Mouse (Mus musculus) midbrain, embryonic 12.5 days (tissue): Measurements from ENCODE around the gene Rnf224. TPM values are rescaled to one million over a fixed set of nuclear protein-coding genes. Genes with fewer than 3 reads are reported as not detected.

Experiments used
- ATAC-seq: fragments of 200-750 bp; cut with Nextera tagmentation; 2 replicates; pipeline ENCODE4 v1.8.0; 2017; ENCODE audit warnings: low read depth, moderate TSS enrichment, moderate library complexity; ENCODE audit not compliant: low FRiP score
- H3K27ac ChIP-seq: fragments of 300-500 bp; sonication (generic); replicated peaks from 2 replicates; pipeline ENCODE4 v1.5.1; 2016; ENCODE audit warnings: mild to moderate bottlenecking
- H3K27me3 ChIP-seq: fragments of 300-500 bp; sonication (generic); 2 replicates; pipeline ENCODE4 v1.6.1; 2016; ENCODE audit warnings: mild to moderate bottlenecking
- H3K36me3 ChIP-seq: fragments of 300-500 bp; sonication (generic); 2 replicates; pipeline ENCODE4 v1.6.1; 2016
- H3K4me1 ChIP-seq: fragments of 300-500 bp; sonication (generic); 2 replicates; pipeline ENCODE4 v1.6.1; 2016
- H3K4me2 ChIP-seq: fragments of 300-500 bp; sonication (generic); replicated peaks from 2 replicates; pipeline ENCODE4 v1.6.1; 2016; ENCODE audit warnings: mild to moderate bottlenecking, moderate library complexity
- H3K4me3 ChIP-seq: fragments of 300-500 bp; sonication (generic); 2 replicates; pipeline ENCODE4 v1.5.1; 2016; ENCODE audit warnings: mild to moderate bottlenecking
- H3K9ac ChIP-seq: fragments of 300-500 bp; sonication (generic); replicated peaks from 2 replicates; pipeline ENCODE4 v1.6.1; 2016; ENCODE audit warnings: mild to moderate bottlenecking, moderate library complexity
- H3K9me3 ChIP-seq: fragments of 300-500 bp; sonication (generic); 2 replicates; pipeline ENCODE4 v1.6.1; 2016; ENCODE audit warnings: mild to moderate bottlenecking
- WGBS: fragments of 180-500 bp; shearing (Covaris S2); methylation state at CpG from one replicate; pipeline ENCODE4 v1.1.7; 2016; 5-methylcytosine and 5-hydroxymethylcytosine counted together
- polyA plus RNA-seq: library from polyadenylated mRNA; unstranded; fragments of >200 nt; fragmentation: Nextera tagmentation; extraction: Ambion mirVana; gene quantifications from 2 replicates; pipeline ENCODE4 v1.2.1, GENCODE M21; 2016

The Rnf224 gene
- polyA plus RNA-seq, 1 experiment from 2014 or later = not detected

- peak overlapping the region; percentile 81 for H3K9ac ChIP-seq
- no peaks in the 10 kb centered on the region for H3K27me3 ChIP-seq
- H3K36me3 ChIP-seq = peaks cover 12% of the 10 kb centered on the region
- H3K4me1 ChIP-seq = peaks cover 20% of the 10 kb centered on the region
- H3K4me3 ChIP-seq = peak overlapping the region; percentile 72
- WGBS = 2% methylated on average over 52 of the region's 53 CpGs
- H3K9me3 ChIP-seq = no peaks in the 10 kb centered on the region
- peak; percentile 14 for ATAC-seq
- peak overlapping the region; percentile 89 for H3K27ac ChIP-seq
- H3K4me2 ChIP-seq = peak overlapping the region; percentile 96
These were observed 12.7 kb downstream of the Rnf224 start for GRCm38 (mm10) chr2:25223681-25224491.

GRCm38 (mm10) chr2:25221331-25221772 lies 15.2 kb downstream of the Rnf224 start:
- H3K27me3 ChIP-seq = no peaks in the 10 kb centered on the region
- H3K4me1 ChIP-seq = peaks cover 18% of the 10 kb centered on the region
- no peaks in the 10 kb centered on the region for H3K9me3 ChIP-seq
- 75% methylated on average over 5 of the region's 5 CpGs for whole genome bisulfite sequencing
- no peak overlapping the region for H3K4me3 ChIP-seq
- H3K36me3 ChIP-seq = peaks cover 12% of the 10 kb centered on the region
- H3K9ac ChIP-seq = no peak overlapping the region
- H3K4me2 ChIP-seq = no peak overlapping the region
- no peak overlapping the region for H3K27ac ChIP-seq
- no peak for ATAC-seq

GRCm38 (mm10) chr2:25218445-25218844 lies 18.1 kb downstream of the Rnf224 start, which contains the start of gene Fam166a:
Fam166a (plus strand) TSS chr2:25218745.
- Histone ChIP-seq H3K4me2 (no peak within 1 kb of the TSS), H3K27me3 (peaks cover 9% of the 10 kb centered on the region), H3K9ac (0 out of 2 replicates have a peak within 1 kb of the TSS, but pooled peaks have one; percentile 20), H3K27ac (no peak within 1 kb of the TSS), H3K4me1 (peaks cover 6% of the 10 kb centered on the region), H3K9me3 (no peaks in the 10 kb centered on the region), H3K36me3 (peaks cover 12% of the 10 kb centered on the region), H3K4me3 (no peak within 1 kb of the TSS)
- ATAC-seq = no peak

GRCm38 (mm10) chr2:25217666-25218065 lies 18.9 kb downstream of the Rnf224 start:
- Histone ChIP-seq H3K4me1 (no peaks in the 10 kb centered on the region; the same call in 1 of the 2 replicates), H3K4me2 (no peak overlapping the region), H3K27ac (no peak overlapping the region), H3K9ac (no peak overlapping the region), H3K9me3 (no peaks in the 10 kb centered on the region), H3K36me3 (peaks cover 12% of the 10 kb centered on the region), H3K4me3 (no peak overlapping the region), H3K27me3 (peaks cover 15% of the 10 kb centered on the region)
- no peak for ATAC-seq
- WGBS = 64% methylated on average over 2 of the region's 2 CpGs

- no peak within 1 kb of the TSS for H3K9ac ChIP-seq
- no peak for ATAC-seq
- H3K27me3 ChIP-seq = peaks cover 15% of the 10 kb centered on the region
- peaks cover 18% of the 10 kb centered on the region for H3K4me1 ChIP-seq
- no peak within 1 kb of the TSS for H3K27ac ChIP-seq
- no peaks in the 10 kb centered on the region for H3K36me3 ChIP-seq
- no peak within 1 kb of the TSS for H3K4me2 ChIP-seq
- 67% methylated on average over 3 of the region's 3 CpGs for WGBS
- no peak within 1 kb of the TSS for H3K4me3 ChIP-seq
- no peaks in the 10 kb centered on the region for H3K9me3 ChIP-seq
These were observed 22.1 kb downstream of the Rnf224 start, which contains the start of gene Stpg3 for GRCm38 (mm10) chr2:25214444-25214843. Stpg3 (minus strand) TSS chr2:25214637.

GRCm38 (mm10) chr2:25213266-25213865 lies 23.2 kb downstream of the Rnf224 start:
- no peak overlapping the region for H3K9ac ChIP-seq
- H3K9me3 ChIP-seq = no peaks in the 10 kb centered on the region
- H3K4me3 ChIP-seq = no peak overlapping the region
- no peak overlapping the region for H3K27ac ChIP-seq
- H3K4me2 ChIP-seq = no peak overlapping the region
- peaks cover 22% of the 10 kb centered on the region for H3K4me1 ChIP-seq
- 63% methylated on average over 23 of the region's 23 CpGs for WGBS
- H3K27me3 ChIP-seq = peaks cover 15% of the 10 kb centered on the region
- peaks cover under 1% of the 10 kb centered on the region; the same call in 1 of the 2 replicates for H3K36me3 ChIP-seq
- no peak for ATAC-seq

- Histone ChIP-seq H3K4me1 (peaks cover 22% of the 10 kb centered on the region), H3K4me3 (peak within 1 kb of the TSS; percentile 90), H3K9me3 (no peaks in the 10 kb centered on the region), H3K36me3 (peaks cover 22% of the 10 kb centered on the region), H3K27ac (peak within 1 kb of the TSS; percentile 87), H3K4me2 (peak within 1 kb of the TSS; percentile 96), H3K27me3 (peaks cover 13% of the 10 kb centered on the region), H3K9ac (peak within 1 kb of the TSS; percentile 89)
- under 1% methylated on average over 44 of the region's 44 CpGs for WGBS
- ATAC-seq = peak; percentile 94
These were observed 25.4 kb downstream of the Rnf224 start, which contains the start of gene Nelfb for GRCm38 (mm10) chr2:25211121-25211670. Nelfb (minus strand) TSS chr2:25211489.

- Histone ChIP-seq H3K4me1 (peaks cover 22% of the 10 kb centered on the region), H3K4me3 (peak overlapping the region; percentile 90), H3K36me3 (peaks cover 27% of the 10 kb centered on the region), H3K9ac (peak overlapping the region; percentile 89), H3K27ac (peak overlapping the region; percentile 87), H3K27me3 (peaks cover 9% of the 10 kb centered on the region; the same call in 1 of the 2 replicates), H3K4me2 (peak overlapping the region; percentile 96), H3K9me3 (no peaks in the 10 kb centered on the region)
- no peak; the same call in 1 of the 2 replicates for ATAC-seq
- under 1% methylated on average over 24 of the region's 24 CpGs for WGBS
These were observed 25.9 kb downstream of the Rnf224 start for GRCm38 (mm10) chr2:25210686-25211085.

- WGBS = 88% methylated on average over 1 of the region's 1 CpGs
- Histone ChIP-seq H3K9me3 (no peaks in the 10 kb centered on the region), H3K27me3 (no peaks in the 10 kb centered on the region), H3K4me1 (peaks cover 22% of the 10 kb centered on the region), H3K4me3 (no peak overlapping the region), H3K36me3 (peaks cover 58% of the 10 kb centered on the region), H3K9ac (no peak overlapping the region), H3K4me2 (no peak overlapping the region), H3K27ac (no peak overlapping the region)
- ATAC-seq = no peak
These were observed 29.0 kb downstream of the Rnf224 start for GRCm38 (mm10) chr2:25207593-25207992.

GRCm38 (mm10) chr2:25203631-25204214 lies 32.9 kb downstream of the Rnf224 start:
- no peak overlapping the region for H3K9ac ChIP-seq
- WGBS = 66% methylated on average over 4 of the region's 4 CpGs
- no peaks in the 10 kb centered on the region for H3K27me3 ChIP-seq
- H3K9me3 ChIP-seq = no peaks in the 10 kb centered on the region
- no peak; the same call in 1 of the 2 replicates for ATAC-seq
- H3K27ac ChIP-seq = no peak overlapping the region
- H3K36me3 ChIP-seq = peaks cover 90% of the 10 kb centered on the region
- no peaks in the 10 kb centered on the region; the same call in 1 of the 2 replicates for H3K4me1 ChIP-seq
- H3K4me3 ChIP-seq = no peak overlapping the region
- no peak overlapping the region for H3K4me2 ChIP-seq

- WGBS = 94% methylated on average over 2 of the region's 2 CpGs
- Histone ChIP-seq H3K4me2 (no peak overlapping the region), H3K36me3 (peaks cover 62% of the 10 kb centered on the region), H3K27ac (no peak overlapping the region), H3K27me3 (peaks cover 22% of the 10 kb centered on the region), H3K9me3 (no peaks in the 10 kb centered on the region), H3K4me3 (no peak overlapping the region), H3K4me1 (peaks cover 6% of the 10 kb centered on the region; the same call in 1 of the 2 replicates), H3K9ac (no peak overlapping the region)
- ATAC-seq = no peak
These were observed 36.0 kb downstream of the Rnf224 start for GRCm38 (mm10) chr2:25200631-25201030.
